Mouse (Mus musculus) cerebellum, postnatal 10 days (tissue): Measurements from ENCODE around the gene Catsperg2.
"Not testable (repeated sequence)": the region's sequence is repeated elsewhere in the genome, so short reads cannot be mapped to it uniquely, and the experiment has no call there.

Experiments used
- DNase-seq, 2 experiments: peaks; one replicate each; pipeline ENCODE4 v3.0.0; 2021; ENCODE audit warnings: mixed read lengths in 2 of 2

Catsperg2 gene

DNA sequence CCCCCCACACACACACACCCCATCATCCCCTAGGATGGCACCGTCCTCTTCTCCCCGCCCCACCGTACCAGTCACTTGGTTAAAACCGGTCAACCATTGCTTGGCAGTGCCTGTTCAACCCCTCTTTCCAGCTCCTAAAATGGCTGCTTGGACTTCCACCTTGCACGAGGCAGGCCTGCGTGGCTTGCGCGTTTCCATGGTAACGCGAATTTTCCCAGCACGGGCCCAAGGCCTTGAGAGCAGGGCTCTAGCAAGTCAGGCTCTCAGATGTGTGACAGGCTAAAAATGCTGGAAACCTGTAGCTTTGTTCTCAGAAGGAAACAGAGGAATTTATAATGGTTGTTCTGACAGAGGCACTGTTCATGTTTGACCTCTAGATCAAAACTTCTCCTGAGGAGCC is at the start of gene Catsperg2:
Gene Catsperg2 (minus strand): TSS at position 173 of the 400 bp plus-strand sequence.
- peak; percentile 3 to 4 for DNase-seq

DNA sequence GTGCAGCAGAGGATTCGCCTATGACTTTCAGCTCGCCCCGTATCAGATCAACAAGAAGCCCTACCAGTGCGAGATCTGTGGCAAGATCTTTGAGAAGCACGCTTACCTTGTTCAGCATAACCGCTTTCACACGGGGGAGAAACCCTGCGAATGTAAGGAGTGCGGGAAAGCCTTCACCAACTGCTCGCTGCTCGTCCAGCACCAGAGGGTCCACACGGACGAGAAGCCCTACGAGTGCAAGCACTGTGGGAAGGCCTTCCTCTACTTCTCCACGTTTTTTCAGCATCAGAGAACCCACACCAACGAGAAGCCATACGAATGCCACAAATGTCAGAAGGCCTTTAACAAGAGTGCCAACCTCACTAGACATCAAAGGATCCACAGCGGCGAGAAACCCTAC is 49.7 kb upstream of the Catsperg2 start:
- no peak for DNase-seq

DNA sequence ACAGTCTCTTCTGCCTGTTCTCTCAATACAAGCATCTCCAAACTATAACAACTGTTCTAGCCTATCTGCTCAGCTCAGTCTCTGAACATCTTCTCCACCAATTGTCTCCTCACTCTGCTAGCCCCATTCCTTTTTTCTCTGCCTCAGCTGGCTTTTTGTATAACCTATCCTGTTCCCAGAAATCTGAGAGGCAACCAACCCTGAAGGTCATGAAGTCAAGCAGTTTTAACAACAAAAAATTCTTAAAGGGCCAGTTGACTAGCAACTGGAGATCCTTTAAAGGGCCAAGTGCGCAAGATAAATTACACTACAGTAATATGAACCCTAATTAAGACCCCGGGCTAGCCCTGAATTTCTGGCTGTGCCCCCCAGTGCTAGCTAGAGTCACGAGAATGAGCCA is 47.5 kb upstream of the Catsperg2 start:
- no peak for DNase-seq

DNA sequence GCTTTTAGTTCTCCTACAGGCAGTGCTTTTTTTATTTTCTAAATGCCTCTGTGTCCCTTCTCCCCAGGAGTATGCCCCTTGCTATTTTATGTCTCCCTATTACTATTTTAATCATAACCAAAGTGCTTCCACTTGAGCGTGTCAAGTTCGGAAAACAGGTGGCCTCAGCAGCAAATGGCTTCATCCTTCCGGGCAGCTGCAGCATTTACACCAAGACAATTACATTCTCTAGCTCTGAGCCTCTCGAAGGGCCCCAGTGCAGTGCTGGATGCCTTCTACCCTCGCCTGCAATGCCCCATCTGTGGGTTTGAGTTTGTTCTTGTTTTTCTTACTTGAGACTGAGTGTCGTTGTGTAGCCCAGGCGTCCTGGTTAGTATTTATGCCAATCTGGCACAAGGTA is 46.7 kb upstream of the Catsperg2 start:
- DNase-seq: no peak

DNA sequence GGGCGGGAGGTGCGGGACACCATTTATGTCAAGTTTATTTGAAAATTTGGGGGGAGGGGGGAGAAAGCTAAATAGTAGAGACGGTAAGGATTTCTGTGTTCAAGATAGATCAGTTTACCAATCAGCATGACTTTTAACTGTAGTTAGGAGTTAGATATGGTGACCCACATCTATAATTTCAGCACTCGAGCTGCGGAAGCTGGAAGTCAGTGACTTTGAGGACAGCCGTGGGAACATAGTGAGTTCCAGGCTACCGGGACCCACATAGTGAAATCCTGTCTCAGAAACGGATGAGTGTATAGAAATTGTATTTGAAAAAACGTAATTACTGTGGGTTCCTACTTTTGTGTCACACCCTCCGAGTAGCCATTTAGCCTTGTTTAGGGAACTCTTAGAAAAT is 42.1 kb upstream of the Catsperg2 start:
- no peak for DNase-seq

DNA sequence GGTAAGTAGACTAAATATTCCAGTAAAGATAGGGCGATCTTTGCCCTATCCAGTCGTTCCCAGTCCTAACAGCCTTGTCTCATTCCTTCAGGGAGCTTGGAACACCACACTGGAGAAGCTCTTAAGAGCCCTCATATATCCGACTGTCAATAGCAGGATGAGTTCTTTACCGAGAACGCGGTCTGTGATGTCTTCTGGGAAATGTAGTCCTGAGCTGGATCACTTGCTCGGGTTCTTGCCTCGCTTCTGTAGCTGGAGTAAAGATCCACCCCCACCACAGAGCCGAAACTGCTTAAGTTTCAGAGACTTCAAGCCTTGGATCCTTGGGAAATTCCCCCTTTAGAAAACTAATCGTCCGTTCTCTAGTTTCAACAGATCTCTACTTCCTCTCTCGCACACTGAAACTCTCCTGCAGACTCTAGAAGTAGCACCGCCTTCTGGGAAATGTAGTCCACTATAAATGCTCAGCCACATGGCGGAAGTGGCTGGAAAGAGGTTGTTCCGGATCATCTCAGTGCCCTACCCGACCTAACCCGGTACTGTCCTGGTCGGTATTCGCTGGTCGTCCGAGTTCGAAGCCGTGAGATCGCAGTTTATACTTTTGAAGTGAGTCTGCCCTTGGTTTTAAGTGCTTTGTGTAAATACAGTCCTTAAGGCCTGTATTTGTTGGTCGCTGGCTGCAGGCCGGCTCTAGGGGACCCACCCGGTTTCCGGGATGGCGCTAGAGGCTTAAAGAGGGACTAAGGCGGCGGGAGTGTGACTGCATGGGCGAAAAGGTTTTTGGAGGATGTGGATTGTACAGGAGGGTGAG is 41.5 kb upstream of the Catsperg2 start, which contains the start of gene Zfp84:
Gene Zfp84 (plus strand): TSS at position 463 of the 811 bp plus-strand sequence.
- DNase-seq: peak; percentile 90

DNA sequence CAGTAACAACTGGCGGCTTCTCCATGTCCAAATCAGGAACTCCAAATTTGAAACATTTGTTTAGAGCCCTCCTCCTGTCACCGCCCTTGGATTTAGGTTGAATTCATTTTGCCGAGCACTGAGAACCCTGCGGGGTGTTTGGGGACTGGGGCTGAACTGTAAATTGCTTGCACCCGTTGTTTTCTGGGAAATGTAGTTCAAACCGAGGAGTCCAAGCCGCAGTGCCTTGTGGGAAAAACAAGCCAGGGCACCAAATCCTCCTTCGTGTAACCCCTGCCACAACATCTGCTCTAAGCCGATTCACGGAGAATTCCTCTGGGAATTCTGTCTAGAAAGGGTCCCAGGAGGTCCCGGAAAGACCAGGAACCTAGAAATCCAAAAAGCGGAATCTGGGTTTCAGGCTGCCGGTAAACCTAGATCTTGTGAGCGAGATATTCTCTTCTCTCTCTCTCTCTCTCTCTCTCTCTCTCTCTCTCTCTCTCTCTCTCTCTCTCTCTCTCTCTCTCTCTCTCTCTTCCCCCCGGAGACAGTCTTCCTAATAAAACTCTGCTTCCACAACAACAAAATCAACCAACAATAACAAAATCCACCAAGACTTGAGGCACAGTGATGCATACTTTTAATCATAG is 40.3 kb upstream of the Catsperg2 start:
- DNase-seq: peak; percentile 87 to 91

DNA sequence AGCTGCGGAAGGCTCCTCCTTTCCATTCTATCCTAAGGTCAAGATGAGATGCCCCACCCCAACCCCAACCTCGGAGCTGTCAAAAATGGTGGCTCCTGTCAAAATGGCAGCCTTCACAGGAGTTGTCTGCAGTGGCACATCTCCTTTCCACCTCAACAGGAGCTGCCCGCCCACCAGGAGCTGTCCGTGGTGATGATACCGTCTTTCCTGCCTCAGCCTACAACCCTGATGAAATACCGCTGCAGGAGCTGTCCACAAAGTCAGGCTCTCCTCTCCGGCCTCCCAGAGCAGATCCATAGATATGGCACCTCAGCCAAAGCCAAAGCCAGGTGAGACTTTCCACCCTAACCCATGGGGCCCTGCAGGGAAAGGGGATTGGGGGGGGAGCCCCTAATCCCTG is 37.9 kb upstream of the Catsperg2 start:
- no peak for DNase-seq

DNA sequence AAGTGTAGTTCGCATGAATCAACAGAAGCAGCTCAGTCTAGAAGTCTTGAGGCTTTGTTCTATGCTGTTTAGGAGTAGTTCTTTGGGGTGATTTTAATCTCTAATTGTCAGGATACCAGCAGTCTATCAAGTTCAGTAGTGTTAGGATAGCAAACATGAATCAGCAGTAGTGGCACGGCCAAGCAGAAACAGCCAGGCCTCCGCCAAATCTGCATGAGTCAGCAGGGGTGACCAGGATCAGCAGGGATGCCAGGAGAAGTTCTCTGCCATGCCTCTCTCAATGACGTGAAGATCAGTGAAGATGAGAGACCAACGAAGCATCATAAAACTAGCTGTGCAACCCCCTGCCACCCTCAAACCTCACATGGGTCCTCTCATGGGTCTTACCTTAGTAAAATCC is 33.6 kb upstream of the Catsperg2 start:
- DNase-seq: no peak

DNA sequence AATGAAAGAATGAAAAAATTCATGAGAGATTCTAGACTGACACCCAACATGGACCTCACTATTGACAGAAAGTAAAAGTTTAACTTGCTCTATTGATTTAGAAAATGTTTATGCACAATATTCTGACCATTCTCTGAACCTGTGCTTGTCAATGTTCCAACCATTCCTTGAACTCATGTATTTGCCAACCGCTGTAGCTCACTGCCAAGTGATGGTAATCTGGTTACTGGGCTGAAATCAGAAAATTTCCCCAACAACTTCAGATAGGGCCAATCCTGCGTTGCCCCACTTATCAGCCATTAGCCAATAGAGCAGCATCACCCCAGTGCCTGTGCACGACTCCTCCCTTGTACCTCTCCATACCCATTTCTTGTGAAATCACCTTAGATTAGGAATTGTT is 15.4 kb upstream of the Catsperg2 start:
- no peak for DNase-seq

DNA sequence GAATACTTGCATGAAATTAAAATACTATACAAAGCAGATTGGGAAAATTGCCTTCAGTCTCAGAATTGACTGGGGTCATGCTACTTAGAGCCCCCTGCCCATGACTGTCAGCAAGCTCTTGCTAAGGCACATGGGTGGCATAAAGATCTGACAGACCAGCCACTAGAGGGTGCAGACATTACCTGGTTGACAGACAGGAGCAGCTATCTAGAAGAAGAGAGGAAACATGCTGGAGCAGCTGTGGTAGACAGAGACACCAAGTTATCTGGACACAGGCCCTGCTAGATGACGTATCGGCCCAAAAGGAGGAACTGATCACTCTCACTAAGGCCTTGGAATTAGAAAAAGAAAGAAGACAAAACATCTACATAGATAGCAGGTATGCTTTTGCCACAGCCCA is 1.2 kb upstream of the Catsperg2 start:
- peak; percentile 7 for DNase-seq

DNA sequence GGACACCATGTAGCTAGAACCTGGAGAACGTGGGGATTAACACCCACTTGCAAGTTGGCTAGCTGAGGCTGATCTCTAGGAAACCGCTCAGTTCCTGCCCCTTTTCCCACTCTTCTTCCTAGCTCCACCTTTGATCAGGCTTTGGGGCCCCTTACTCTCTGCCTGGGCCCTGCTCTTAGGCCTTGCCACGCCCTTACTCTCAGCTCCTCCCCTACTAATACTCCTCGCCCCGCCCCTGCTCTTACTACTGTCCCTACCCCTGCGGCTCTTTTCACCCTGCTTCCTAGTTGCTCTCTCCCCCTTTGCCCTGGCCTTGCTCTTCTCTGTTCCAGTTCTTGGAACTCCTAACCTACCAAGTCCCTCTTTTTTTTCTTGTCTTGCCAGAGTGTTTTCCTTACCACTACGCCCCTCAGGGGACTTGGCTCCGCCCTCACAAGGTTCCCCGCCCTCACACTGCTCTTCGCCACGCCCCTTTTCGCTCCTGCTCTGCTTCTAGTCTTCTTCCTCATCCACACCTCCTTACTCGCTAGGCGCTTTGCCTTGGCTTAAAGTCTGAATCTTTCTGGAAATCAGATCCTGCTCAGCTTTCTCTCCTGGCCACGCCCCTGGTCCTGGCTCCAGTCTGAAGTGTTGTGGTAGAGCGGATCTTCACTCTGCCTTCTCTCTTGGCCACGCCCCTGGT is 1.2 kb downstream of the Catsperg2 start:
- not testable (repeated sequence) for DNase-seq

DNA sequence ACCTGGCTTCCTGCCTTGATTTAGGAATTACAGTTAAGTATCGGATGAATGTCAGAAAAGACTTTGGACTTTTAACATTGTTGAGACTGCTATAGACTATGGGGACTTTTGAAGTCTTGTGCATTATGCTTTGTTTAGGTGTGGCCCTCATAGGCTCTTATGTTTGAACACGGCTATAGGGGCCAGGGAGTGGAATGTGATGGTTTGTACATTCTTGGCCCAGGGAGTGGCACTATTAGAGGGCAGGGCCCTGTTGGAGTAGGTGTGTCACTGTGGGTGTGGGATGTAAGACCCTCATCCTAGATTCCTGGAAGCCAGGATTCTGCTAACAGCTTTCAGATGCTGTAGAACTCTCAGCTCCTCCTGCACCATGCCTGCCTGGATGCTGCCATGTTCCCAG is 17.9 kb downstream of the Catsperg2 start:
- DNase-seq: not testable (repeated sequence)

DNA sequence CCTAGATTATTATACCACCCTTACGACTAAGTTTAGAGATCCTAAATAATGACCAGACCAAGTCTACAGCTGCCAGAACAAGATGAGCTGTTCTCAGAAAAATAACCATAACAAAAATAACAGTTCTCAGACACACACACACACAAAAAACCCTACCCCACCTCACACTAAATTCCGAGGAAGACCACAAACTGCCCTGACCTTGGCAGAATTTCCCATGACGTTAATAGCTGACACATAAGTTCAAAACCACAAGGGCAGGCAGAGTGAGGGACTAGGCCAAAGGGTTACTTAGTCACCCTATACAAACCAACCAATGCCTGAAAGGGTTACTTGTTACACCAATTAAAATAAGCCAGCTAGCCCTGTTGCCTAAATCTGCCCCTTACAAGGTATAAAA is 31.6 kb downstream of the Catsperg2 start:
- DNase-seq: not testable (repeated sequence)

DNA sequence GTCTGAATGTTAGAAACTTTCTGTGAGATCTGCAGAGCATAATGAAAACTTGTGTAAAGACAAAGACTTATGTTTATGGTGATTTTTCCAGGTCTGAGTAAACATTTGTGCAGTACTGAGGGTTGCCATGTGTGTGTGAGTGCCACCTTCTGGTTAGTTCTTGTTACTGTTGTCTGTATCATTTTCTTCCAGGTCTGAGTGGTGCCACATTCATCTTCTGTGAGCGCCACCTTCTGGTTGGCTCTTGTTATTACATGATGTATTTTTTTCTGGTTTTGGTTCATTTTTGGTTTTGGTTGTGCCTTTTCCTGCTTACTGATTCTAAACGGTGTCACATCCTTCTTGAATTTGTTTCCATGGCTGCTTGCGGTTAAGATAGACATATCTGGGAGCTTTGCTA is 45.0 kb downstream of the Catsperg2 start:
- peak; percentile 14 to 31 for DNase-seq
